Mouse (Mus musculus) embryo, embryonic 11 days (tissue): Measurements from ENCODE around the gene Mpdz.

ENCODE experiments used
- DNase-seq: peaks from one replicate; pipeline ENCODE4 v3.0.0-alpha.2; 2015

Gene Mpdz

DNA sequence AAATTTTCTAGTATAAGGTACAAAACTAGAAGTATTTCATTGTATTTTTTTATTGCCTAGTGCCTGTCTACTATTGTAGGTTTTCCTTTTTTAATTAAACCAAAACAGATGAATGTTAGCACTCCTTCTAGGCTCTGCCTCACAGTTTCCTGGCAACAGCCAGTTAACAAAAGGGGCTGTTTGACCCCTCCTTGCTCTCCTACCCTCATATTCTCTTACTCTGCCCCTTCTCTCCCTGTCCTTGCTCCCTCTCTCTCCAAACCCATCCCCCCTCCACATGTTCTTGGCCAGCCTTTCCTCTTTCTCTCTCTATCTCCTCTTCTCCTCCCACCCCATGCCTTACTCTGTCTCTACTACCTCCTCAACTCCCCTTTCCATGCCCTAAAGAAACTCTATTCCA, 53.4 kb downstream of the Mpdz start:
- DNase-seq: peak; percentile 33

DNA sequence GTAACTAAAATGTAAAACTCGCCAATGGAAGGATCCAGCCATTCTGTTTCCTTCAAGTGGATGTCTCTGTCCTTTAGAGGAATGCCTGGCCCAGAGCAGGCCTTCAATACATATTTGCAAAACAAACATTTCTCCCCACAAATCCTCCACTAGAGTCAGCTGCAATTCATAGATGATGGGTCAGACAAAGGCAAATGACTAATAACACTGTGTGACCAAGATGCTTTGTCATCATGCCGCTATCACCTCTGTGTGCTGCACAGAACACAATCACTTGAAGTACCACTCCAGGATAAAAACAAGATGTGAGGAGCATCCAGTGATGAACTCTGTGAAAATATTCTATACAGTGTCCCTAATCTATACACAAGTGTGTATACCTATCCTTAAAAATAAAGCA, 55.0 kb downstream of the Mpdz start:
- no peak for DNase-seq

DNA sequence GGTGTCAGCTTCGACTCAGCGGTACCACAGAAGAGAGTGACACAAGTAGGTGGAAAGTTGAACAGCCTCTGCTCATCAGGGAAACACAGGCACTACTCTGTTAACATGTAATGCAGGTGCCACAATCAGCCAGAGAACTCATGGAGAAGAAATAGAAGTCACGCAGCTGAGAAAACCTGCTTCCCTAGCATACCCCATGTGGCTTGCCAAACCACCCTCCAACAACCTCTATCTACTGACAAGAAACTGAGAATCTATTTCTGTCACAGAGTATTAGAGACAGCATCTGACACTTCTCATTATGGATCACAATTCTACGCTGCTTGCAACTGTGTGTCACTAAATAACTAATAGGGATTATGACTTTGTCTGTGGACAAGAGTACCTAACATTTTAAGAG, 70.3 kb downstream of the Mpdz start:
- DNase-seq: no peak

DNA sequence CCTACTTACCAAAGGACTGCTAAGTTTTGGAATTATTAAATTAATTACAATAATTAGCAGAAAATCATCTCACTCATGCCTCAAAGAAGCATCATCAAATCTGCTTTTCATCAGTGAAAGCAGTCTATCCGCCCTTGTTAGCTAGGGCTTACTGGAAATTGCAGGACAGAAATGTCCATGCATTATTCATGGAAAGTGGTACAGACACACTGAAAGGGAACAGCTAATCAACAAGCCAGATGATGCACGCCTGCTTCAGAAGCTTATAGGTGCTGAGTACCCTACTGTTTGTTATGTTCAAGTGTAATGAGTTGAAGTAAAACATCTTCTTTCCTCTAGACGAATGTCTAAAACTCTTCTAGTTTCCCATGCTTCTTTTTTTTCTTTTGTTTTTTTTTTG, 91.2 kb downstream of the Mpdz start:
- DNase-seq: no peak

DNA sequence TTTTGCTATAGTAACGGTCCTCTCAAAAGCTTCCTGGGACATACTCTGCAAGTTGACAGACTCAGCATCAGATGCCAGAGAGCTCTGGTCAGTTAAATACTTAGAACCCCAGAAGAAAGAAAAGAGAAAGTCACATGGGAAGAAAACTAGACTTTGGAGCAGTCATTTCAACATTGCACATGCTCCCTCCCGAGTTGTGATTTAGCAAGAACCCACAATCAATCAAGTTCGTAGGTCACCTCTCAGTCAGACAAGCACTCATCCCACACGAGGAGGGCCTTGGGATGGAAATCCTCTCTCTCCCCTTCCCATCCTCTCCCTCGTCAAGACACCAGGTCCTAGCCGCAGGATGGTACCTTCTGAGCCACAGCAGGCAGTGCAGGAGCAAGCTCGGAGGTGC, 94.0 kb downstream of the Mpdz start:
- DNase-seq: no peak

DNA sequence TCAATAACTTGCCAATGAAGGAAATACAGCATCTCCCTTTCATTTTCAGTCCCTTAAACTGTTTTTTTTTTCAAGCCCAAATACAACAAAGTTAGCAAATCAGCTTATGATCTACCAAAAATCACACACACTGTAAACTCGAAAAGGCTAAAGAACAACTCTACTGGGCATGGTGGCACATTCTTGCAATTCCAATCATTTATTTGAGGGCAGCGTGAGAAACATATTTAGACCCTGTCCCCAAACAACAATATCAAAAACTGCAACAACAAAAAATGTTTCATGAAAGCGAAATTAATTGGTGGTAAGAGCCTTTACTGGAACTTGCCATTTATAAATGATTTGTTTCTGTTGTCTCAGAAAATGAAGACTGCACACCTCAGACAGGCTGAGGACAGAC, 97.5 kb downstream of the Mpdz start:
- no peak for DNase-seq

DNA sequence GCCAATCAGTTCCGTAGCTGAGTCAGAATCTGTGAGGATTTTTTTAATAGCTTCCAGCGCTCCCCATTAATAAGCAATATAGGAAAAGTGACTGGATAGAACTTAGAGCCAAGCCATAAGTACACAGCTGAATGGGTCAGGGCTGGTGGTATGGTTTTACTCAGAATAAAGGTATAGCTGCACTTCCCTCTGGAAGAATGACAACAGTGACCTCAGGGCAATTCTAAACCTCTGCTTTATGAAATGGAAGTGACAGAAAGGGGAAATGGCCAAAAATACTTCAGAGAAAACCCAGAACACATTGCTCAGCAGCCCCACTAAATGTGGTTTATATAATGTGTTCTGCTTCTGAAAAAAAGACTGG, 109.0 kb downstream of the Mpdz start:
- DNase-seq: no peak

DNA sequence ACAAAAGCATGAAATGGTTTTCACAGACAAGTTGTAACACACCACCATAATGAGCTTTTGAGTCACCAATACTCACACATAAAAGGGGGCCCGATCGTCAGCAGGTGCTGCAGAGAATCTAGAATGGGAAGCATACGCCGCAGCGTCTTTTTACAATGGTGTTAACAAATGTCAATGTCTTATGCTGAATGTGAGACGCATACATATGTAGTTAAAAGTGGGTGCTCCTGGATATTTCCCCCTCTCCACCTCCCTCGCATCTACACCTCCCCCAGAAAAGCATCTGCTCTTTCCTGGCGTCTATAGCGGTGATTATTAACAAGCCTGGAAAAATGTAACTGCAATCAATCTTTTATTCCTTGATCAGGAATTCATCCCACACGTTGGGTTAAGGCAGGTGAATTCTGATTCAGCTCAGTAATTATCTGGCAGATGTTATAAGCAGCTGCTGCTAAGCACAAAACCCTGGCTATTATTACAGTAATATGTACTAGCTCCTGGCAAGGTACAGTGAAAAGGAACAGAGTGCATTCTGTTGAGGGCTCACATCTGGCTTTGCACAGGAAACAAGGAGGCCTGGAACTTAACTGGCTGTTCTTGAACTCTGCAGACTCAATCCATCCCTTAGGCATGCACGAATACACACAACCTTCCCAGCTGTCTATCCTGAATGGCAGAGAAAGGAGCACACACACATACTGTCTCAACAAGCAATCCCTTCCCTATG, 109.6 kb downstream of the Mpdz start:
- peak; percentile 15 for DNase-seq

DNA sequence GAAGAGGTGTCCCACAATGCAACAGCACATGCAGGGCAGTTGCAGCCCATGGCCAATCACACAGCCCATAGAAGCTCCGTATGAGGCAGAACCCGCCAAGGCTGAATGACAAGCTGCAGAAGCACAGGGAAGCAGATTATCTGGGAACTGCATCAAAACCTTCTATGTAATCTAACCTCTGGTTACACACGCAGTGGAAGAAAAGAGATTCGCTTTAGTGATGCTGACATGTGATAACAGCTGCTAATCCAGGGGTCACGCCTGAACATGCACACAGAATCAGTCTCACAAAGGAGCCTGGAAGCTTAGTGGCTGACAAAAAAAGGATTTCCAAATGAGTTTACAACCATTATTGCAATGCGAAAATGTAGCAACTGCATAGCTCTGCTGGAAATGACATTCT, 110.2 kb downstream of the Mpdz start:
- peak; percentile 26 for DNase-seq

DNA sequence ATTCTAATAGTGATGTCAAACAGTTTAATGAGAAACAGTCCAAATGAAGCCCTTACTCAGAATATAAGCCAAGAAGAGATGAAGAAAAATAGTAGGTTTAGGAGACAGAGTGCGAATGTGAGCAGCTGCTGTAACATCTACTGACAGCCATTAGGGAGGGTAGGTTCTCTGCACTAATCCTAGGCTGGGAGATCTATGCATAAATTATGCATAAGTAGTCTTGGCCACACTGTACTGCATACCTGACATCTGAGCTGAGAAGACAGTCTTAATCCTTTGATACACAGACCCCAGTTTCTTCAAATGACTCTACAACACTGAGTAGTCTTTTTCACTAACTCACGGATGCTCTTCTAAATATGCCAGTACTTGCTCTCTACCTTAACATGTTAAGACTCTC, 114.9 kb downstream of the Mpdz start:
- no peak for DNase-seq

DNA sequence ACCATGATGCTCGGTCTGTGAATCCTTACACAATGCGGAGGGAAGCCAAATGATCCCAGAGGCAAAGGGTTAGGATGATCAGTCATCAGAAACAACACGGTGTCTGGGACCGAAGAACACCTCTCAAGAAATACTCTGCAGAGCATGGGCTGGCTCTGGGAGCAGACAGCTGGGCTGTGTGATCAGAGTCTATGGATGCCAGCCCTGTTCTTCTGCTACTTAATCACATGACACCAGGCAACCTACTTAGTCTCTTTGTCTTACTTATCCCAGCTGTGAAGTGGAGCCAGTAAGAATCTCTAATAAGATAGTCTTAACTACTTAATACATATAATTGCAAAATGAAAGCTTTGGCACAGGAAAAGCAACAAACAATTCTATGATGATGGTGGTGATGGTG, 118.8 kb downstream of the Mpdz start:
- DNase-seq: no peak

DNA sequence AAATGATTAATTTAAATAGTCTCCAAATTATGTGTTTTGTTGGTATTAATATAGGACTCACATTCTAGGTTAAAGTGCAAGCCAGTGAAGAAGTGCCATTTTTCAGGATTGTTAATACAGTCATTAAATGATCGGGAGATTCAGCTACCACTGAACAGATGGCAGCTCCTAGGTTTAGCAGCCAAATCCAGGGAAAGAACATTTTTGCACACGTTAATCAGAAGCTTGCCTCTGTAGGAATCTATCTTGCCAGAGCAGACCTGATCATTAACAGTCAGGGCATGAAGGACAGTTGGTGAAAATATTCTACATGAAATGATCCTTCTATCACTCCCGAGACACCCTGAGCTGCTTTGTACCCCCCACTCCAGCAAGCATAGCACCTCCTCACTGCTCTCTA, 120.4 kb downstream of the Mpdz start:
- no peak for DNase-seq

DNA sequence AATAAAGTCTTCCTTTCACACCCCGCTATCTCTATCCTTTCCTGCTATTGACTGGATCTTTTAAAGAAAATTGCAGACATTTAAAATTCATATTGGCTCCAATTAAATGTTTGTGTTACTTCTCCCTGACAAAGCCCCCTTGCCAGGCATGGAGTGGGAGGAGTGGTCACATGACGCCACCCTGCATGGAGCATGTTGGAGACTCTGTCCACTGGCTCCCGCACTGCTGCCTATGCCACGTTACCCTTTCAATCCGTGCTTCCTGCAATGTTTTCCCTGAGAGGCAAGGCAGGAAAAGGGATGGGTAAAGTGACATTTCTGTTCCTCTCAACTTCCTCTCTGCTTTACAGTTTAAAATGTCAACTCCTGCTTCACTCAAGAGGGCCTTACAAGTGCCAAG, 128.0 kb downstream of the Mpdz start:
- no peak for DNase-seq

DNA sequence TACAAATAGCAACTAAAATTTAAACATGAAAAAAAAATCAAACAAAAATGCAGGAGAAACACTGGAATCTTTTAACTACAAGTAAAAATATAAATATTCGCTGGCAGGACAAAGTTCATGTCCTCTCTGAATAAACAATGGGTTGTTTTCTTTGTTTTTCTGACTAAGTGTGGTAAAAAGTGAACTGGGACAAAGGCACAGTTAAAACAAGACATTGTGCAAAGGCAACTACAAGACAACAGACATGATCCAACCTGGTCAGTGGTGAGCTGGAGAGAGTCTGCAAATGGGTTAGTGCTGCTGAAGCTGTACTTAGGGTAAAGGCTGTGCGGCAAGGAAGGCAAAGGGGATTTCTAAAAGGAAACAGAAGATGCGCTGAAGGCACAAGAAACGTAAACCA, 129.4 kb downstream of the Mpdz start:
- no peak for DNase-seq

DNA sequence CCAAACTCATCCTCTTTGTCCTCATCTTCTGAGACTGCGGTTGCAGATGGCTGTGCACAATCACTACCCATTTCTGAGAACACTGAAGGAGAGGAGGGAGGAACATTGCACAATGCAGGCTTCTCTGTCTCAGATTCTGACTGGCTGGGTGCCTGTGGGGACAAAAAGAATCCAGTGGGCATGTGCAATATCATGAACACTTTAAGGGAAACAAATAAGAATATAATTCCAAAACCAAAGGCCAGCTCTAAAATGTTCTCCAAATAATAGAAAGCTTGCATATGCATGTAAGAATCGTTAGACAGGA, 132.5 kb downstream of the Mpdz start:
- DNase-seq: no peak

DNA sequence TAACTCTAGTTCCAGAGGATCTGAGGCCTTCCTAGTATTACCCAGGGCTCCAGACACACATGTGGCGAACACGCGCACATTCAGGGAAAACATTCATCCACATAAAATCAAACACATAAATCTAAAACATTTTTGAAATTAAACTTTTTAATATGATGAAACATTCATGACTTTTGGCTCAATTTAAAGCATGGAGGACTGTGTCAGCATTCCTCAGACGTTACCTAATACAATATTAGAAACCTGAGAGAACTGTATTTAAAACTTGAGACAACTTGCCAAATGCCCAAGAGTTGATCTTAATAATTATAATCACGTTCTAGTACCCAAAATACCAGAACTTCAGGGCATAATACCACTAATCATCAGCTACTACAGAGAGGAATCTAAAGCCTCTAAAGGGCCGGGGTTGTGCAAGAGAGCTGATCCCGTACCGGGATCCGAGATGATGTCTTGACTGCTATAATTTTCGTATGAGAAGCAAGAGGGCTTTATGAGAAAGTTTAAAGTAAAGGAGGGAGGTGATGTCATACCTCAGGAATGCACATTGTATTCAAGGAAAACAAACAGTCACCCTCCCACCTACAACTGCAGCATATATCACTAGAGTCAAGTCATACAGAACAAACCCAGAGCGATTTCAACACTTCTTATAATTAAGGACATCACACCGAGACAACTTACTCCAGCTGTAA, 133.0 kb downstream of the Mpdz start:
- no peak for DNase-seq

DNA sequence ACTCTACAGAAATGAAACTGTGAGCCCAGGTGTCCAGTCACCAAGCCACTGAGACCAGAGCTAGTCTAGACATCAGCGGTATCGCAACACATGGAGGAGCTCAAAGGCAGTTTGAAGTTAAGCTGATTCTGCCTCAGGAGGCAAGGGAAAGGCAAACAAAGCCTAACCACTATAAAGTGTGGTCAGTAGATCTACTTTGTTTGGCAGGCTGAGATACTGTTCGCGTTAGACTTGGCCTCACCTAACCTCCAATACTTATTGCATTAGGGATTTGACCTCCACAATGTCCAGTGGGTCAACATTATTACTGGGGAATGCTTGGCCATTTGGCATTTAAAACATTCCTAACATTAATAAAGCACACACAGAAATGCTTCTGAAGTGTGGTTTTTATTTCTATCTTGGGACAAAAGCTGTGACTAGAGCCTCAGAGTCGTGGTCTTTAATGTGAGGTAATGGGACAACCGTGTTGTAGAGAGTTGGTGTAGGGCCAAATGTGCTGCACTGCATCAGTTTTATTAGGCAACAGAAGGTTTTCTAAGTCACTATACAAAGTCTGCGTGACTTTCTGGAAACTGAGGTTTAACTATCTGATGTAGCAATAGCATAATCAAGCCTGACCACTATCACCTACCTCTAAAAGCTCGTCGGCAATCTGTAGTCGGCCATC, 134.9 kb downstream of the Mpdz start:
- DNase-seq: no peak

DNA sequence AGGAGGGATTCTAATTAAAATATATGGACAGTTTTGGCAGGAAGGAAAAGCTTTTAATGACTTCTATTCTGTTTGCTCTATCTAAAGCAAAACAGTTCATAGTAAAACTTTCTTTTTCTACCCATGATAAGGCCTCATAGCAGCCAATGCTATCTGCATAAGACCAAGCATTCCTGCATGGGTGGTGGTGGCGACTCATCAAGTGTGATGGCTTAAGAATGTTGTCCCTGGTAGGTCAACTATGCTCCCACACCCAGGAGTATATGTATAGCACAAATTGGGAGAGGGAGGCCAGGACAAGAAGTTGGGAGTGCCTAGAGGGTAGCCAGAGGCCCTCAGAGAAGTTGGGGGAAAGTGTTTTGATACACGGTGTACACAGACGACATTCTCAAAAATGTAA, 140.6 kb downstream of the Mpdz start:
- DNase-seq: no peak

DNA sequence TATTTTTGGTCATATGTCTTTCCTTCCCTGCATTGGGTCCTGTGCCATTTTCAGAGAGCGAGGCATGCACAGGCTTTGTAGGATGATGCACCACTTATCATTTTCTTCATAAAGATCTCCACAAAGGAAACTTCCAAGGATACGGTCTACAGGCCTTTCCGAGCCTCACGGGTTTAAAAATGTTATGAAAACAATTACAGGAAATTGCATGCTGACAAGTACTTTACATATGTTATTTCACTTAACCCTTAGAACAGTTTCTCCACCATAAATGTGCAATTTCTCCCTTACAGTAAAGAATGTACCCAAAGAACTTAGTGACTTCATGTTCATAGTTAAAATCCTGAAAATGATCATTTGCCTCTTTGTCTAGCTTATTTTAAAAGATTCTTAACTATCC, 144.2 kb downstream of the Mpdz start:
- DNase-seq: no peak

DNA sequence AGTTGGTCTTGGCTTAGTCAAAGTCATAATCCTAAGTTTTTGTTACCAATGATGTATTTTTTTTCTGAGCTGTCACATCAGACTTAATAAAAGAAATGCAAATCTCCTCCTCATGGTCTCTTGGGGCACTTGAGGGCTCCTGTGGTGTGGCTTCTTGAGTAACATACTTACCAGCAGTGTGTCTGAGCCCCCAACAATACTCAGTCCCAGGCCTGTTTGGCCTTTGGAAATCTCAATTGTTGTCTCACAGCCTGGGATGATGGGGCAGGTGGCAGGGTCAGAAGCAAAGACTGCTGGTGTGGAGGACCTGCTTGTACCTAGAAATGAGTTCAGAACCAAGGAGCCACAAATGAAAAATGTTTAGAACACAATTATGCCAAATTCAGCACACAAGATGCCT, 149.3 kb downstream of the Mpdz start:
- no peak for DNase-seq

DNA sequence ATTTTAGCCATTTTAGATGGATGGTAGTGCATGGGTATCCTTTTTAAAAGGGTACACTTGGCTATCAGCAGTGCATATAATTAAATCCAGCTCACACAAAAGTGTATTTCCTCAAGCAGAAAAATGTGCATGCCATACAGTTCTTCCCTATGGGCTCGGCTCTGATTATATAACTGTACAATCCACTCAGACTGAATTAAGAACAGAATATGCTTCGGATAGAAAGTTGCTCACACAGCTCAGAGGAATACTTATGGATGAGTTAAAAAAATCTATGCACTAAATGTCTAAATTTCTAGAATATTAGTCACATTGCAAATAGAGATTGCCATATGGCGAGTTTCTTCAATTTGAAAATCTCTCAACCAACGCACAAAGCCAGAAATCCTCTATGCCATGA, 157.1 kb downstream of the Mpdz start:
- DNase-seq: no peak

DNA sequence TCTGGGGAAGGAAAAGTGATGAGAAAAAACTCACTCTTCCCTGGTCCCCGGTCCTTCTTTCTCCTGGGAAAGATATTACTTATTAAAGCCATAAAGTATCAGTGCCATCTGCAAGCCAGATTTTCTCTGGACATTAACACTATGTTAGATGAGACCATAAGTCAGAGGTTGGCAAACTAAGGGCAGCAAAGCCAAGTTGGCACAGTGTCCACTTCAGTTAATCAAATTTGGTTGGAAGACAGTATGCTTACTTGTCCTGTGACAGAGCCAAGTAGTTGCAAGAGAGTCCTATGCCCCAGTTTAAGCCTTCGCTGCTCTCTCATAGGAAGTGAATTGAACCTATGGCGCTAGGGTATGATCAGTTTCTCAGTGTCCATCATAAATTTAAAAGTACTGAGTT, 159.0 kb downstream of the Mpdz start:
- no peak for DNase-seq

DNA sequence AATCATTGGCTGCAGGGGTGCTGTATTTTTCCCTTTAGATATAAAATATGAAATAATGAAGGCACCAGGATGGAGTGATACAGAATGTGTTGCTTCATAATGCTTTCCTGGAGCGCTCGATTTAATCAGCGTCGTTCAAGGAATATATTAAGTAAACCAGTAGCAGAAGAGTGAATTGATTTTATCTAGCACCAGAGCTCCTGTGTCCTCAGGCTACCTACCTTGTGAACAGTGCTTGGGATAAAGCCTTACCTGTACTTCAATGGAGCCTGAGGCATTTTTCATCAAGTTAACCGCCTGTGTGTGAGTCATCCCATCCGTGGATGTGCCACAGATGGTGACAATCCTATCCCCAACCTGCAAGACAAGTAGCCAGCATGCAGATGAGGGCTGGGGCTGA, 159.5 kb downstream of the Mpdz start:
- no peak for DNase-seq

DNA sequence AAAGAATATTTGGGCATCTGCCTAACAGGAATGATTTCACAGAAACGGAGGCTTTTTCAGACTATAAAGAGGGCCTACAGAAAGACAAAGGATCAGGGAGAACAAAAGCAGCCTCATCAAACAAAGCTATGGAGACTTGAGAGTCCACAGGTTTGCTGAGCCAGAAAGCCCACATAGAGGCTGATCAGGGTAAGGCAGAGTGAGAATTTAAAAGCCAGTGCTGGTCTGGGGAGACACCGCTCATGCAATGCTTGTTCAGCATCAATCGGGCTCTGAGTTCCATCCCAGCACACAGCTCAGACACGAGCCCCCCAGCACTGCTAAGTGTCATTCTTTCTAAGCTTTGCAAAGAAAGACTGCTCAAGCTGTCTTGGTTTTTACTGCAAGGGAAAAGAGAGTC, 162.5 kb downstream of the Mpdz start:
- no peak for DNase-seq

DNA sequence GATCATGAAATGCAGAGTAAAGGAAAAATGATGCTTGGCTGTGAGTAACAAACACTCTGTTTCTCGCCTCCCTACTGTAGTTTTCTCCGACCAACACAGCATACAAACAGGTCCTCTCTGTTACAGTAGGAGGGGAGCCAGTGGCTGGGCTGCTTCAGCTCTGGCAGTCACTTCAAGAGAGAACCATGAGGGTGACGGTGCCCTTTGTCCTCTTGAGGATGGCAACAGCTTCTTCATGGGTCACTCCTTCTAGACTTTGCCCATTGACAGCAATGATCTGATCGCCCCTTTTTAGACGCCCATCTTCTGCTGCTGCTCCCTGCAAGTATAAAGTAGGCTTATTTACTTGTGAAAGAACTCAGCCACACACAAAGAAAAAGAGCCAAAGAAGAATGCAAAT, 163.2 kb downstream of the Mpdz start:
- DNase-seq: no peak
